Mouse (Mus musculus): ENCODE data around the gene Trmt5. TPM values are rescaled to one million over a fixed set of nuclear protein-coding genes. Genes with fewer than 3 reads are reported as not detected.

The Trmt5 gene
- polyA plus RNA-seq, 1 experiment from 2014 or later: 16.5 TPM

DNA sequence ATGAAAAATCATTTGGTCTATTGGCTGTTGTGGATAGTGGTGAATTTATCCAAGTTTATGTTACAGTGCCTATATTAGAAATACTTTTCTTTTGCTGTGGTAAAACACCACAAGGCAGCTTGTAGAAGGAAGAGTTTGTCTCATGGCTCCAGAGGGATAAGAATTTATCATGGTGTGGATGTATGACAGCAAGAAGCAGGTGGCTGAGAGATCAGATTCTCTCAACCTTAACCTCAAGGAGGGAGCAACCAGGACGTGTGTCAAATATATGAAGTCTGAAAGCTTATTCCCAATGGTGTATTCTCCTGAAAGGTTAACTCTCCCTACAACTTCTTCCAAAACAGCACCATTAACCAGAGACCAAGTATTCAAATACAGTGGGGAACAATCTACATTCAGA, 19.9 kb downstream of the Trmt5 start:
- no peak for ATAC-seq
- Histone ChIP-seq H3K4me1 (replicated peaks) (no peaks in the 10 kb centered on the region), H3K36me3 (no peaks in the 10 kb centered on the region), H3K27me3 (replicated peaks) (no peaks in the 10 kb centered on the region), H3K9me3 (no peaks in the 10 kb centered on the region), H3K4me3 (replicated peaks) (no peak overlapping the region), H3K9ac (no peak overlapping the region), H3K27ac (no peak overlapping the region), H3K4me2 (replicated peaks) (no peak overlapping the region)
- 82% methylated on average over 1 of the region's 1 CpGs for WGBS

GRCm38 (mm10) chr12:73265381-73265978, 21.0 kb downstream of the Trmt5 start:
- no peaks in the 10 kb centered on the region for H3K4me1 ChIP-seq (replicated peaks)
- H3K4me2 ChIP-seq (replicated peaks): no peak overlapping the region
- no peak overlapping the region for H3K4me3 ChIP-seq (replicated peaks)
- H3K36me3 ChIP-seq: no peaks in the 10 kb centered on the region
- WGBS: 76% methylated on average over 3 of the region's 3 CpGs
- H3K9ac ChIP-seq: no peak overlapping the region
- no peak overlapping the region for H3K27ac ChIP-seq
- H3K9me3 ChIP-seq: no peaks in the 10 kb centered on the region
- no peak for ATAC-seq
- H3K27me3 ChIP-seq (replicated peaks): no peaks in the 10 kb centered on the region

DNA sequence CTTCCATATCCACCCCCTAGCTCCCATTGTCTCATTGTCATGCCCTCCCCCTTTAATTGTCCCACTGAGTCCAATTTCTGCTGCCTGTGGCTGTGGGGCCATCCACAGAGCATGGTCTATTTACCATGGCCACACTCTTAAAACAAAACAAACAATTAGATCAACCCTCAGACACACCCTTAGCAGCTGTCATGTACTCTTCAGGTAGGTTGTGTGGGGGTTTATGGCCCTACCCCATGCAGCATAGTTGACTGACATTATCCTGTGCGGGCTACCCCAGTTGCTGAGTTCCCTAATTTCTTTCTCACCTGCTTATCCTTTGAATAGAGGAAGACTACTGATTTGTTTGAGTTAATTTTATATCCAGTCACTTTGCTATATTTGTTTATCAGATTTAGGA, 26.2 kb downstream of the Trmt5 start:
- Histone ChIP-seq H3K4me1 (replicated peaks) (no peaks in the 10 kb centered on the region), H3K9ac (no peak overlapping the region), H3K4me2 (replicated peaks) (no peak overlapping the region), H3K27me3 (replicated peaks) (no peaks in the 10 kb centered on the region), H3K4me3 (replicated peaks) (no peak overlapping the region), H3K27ac (no peak overlapping the region), H3K36me3 (no peaks in the 10 kb centered on the region), H3K9me3 (no peaks in the 10 kb centered on the region)
- no peak for ATAC-seq
- WGBS: 95% methylated on average over 1 of the region's 1 CpGs

DNA sequence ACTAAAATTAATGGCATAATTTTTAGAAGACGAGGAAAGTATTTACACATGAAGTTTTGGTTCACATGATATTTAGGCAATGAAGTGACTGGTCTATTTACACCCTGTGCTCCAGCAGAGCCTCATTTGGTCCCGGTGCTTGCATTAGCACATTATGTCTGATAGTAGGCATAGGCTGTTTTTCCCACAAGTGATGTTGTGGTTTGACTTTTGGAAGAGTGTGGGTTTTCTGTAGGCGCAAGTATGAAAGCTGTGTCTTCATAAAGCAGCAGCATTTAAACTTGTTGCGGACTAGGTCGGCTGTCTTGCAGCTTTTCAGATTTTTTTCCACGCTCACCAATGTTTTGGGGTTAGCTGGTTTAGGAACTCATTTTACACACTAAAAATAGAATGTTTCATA, 27.2 kb downstream of the Trmt5 start:
- ATAC-seq: no peak
- Histone ChIP-seq H3K4me3 (replicated peaks) (no peak overlapping the region), H3K9ac (no peak overlapping the region), H3K9me3 (no peaks in the 10 kb centered on the region), H3K4me2 (replicated peaks) (no peak overlapping the region), H3K27me3 (replicated peaks) (no peaks in the 10 kb centered on the region), H3K36me3 (no peaks in the 10 kb centered on the region), H3K4me1 (replicated peaks) (no peaks in the 10 kb centered on the region), H3K27ac (no peak overlapping the region)
- 94% methylated on average over 6 of the region's 6 CpGs for WGBS

DNA sequence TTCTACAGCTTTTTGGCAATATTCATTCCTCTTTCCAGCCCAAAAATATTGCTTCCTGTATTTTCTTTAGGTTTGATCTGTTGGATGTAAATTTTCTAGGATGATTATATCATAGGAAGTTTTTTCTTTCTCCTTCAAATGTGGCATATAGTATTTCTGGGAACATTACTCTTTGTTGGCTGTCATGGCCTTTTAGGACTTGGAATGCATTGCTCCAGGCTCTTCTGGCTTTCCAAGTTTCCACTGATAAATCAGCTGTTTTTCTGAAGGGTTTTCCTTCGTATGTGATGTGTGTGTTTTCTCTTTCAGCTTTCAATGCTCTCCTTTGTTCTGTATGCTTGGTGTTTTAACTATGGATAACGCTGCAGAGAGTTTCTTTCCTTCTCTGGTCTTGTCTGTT, 31.5 kb downstream of the Trmt5 start:
- 70% methylated on average over 2 of the region's 2 CpGs for WGBS
- no peak overlapping the region for H3K4me2 ChIP-seq (replicated peaks)
- H3K27ac ChIP-seq: no peak overlapping the region
- ATAC-seq: no peak
- no peaks in the 10 kb centered on the region for H3K9me3 ChIP-seq
- H3K9ac ChIP-seq: no peak overlapping the region
- no peaks in the 10 kb centered on the region for H3K4me1 ChIP-seq (replicated peaks)
- no peaks in the 10 kb centered on the region for H3K36me3 ChIP-seq
- H3K4me3 ChIP-seq (replicated peaks): no peak overlapping the region
- H3K27me3 ChIP-seq (replicated peaks): no peaks in the 10 kb centered on the region

GRCm38 (mm10) chr12:73245687-73246086, 40.8 kb downstream of the Trmt5 start:
- Histone ChIP-seq H3K4me2 (replicated peaks) (no peak overlapping the region), H3K36me3 (no peaks in the 10 kb centered on the region), H3K9ac (no peak overlapping the region), H3K4me3 (replicated peaks) (no peak overlapping the region), H3K9me3 (no peaks in the 10 kb centered on the region), H3K27ac (no peak overlapping the region), H3K4me1 (replicated peaks) (0 out of 2 replicates have a peak, but pooled peaks cover 4% of the 10 kb centered on the region), H3K27me3 (replicated peaks) (no peaks in the 10 kb centered on the region)
- ATAC-seq: no peak
- 58% methylated on average over 5 of the region's 5 CpGs for WGBS

GRCm38 (mm10) chr12:73241960-73242359, 44.5 kb downstream of the Trmt5 start:
- WGBS: 52% methylated on average over 10 of the region's 10 CpGs
- ATAC-seq: no peak
- no peak overlapping the region for H3K9ac ChIP-seq
- H3K4me1 ChIP-seq (replicated peaks): 0 out of 2 replicates have a peak, but pooled peaks cover 4% of the 10 kb centered on the region
- no peak overlapping the region for H3K4me3 ChIP-seq (replicated peaks)
- H3K27ac ChIP-seq: no peak overlapping the region
- H3K36me3 ChIP-seq: no peaks in the 10 kb centered on the region
- H3K4me2 ChIP-seq (replicated peaks): no peak overlapping the region
- H3K27me3 ChIP-seq (replicated peaks): no peaks in the 10 kb centered on the region
- H3K9me3 ChIP-seq: no peaks in the 10 kb centered on the region

- no peak overlapping the region for H3K9ac ChIP-seq
- H3K9me3 ChIP-seq: no peaks in the 10 kb centered on the region
- no peaks in the 10 kb centered on the region for H3K36me3 ChIP-seq
- WGBS: 74% methylated on average over 2 of the region's 2 CpGs
- H3K4me2 ChIP-seq (replicated peaks): no peak overlapping the region
- no peak overlapping the region for H3K4me3 ChIP-seq (replicated peaks)
- H3K4me1 ChIP-seq (replicated peaks): no peaks in the 10 kb centered on the region
- H3K27me3 ChIP-seq (replicated peaks): no peaks in the 10 kb centered on the region
- no peak for ATAC-seq
- no peak overlapping the region for H3K27ac ChIP-seq
Measured at GRCm38 (mm10) chr12:73232586-73232985, 53.9 kb downstream of the Trmt5 start.

DNA sequence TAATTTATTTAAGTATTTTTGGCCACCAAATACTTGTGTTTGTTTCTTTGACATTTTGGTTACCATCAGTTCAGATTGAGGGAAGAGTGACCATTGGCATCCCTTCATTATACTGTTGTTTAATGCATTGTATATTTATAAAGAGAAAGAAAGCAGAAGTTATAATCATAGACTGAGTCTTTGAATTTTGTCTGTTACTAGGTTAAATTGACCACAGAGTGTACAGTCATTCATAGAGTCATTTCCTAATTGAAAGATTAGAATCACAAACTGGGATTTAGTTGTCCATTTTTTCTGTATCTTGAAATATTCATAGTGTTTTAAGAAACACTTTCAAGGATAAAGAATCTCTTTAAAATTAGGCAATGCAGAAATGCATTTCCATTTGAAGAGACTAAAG, 55.0 kb downstream of the Trmt5 start:
- H3K4me3 ChIP-seq (replicated peaks): no peak overlapping the region
- H3K9ac ChIP-seq: no peak overlapping the region
- ATAC-seq: no peak
- H3K9me3 ChIP-seq: no peaks in the 10 kb centered on the region
- H3K4me2 ChIP-seq (replicated peaks): no peak overlapping the region
- no peak overlapping the region for H3K27ac ChIP-seq
- H3K4me1 ChIP-seq (replicated peaks): no peaks in the 10 kb centered on the region
- no peaks in the 10 kb centered on the region for H3K36me3 ChIP-seq
- H3K27me3 ChIP-seq (replicated peaks): no peaks in the 10 kb centered on the region

GRCm38 (mm10) chr12:73230196-73230595, 56.3 kb downstream of the Trmt5 start:
- Histone ChIP-seq H3K27ac (no peak overlapping the region), H3K9me3 (no peaks in the 10 kb centered on the region), H3K9ac (no peak overlapping the region), H3K4me2 (replicated peaks) (no peak overlapping the region), H3K27me3 (replicated peaks) (no peaks in the 10 kb centered on the region), H3K36me3 (no peaks in the 10 kb centered on the region), H3K4me3 (replicated peaks) (no peak overlapping the region), H3K4me1 (replicated peaks) (no peaks in the 10 kb centered on the region)
- ATAC-seq: no peak

Other genes starting within 250 kb of the Trmt5 start
- 0.19 and 0.40 TPM in 2 replicates for gene Six1, start 232.8 kb downstream of the Trmt5 start, polyA plus RNA-seq (2015; fragmentation: Nextera tagmentation; extraction: Ambion mirVana)
- 0.37 and 0.55 TPM in 2 replicates for gene Six4, start 173.3 kb downstream of the Trmt5 start, polyA plus RNA-seq (2015; fragmentation: Nextera tagmentation; extraction: Ambion mirVana)
- gene Mnat1, start 163.0 kb downstream of the Trmt5 start, polyA plus RNA-seq (2015; fragmentation: Nextera tagmentation; extraction: Ambion mirVana): 21.0 and 23.3 TPM in 2 replicates
- gene Slc38a6, start 69 bp upstream of the Trmt5 start, polyA plus RNA-seq (2015; fragmentation: Nextera tagmentation; extraction: Ambion mirVana): 7.0 and 7.3 TPM in 2 replicates